Mouse (Mus musculus) embryonic facial prominence, embryonic 13.5 days (tissue): ENCODE measurements around the gene Hmg20b. TPM values are rescaled to one million over a fixed set of nuclear protein-coding genes. Genes with fewer than 3 reads are reported as not detected.

ENCODE experiments used
- ATAC-seq: fragments of 200-750 bp; cut with Nextera tagmentation; 2 replicates; pipeline ENCODE4 v1.8.0; 2017; ENCODE audit warnings: low read depth; ENCODE audit not compliant: insufficient number of reproducible peaks, insufficient read depth, low FRiP score, low TSS enrichment
- H3K27ac ChIP-seq: fragments of 300-500 bp; sonication (generic); 2 replicates; pipeline ENCODE4 v1.5.1; 2015; ENCODE audit warnings: moderate library complexity, mild to moderate bottlenecking, inconsistent platforms
- H3K27me3 ChIP-seq: fragments of 300-500 bp; sonication (generic); 2 replicates; pipeline ENCODE4 v1.6.1; 2015; ENCODE audit warnings: mild to moderate bottlenecking, inconsistent platforms
- H3K36me3 ChIP-seq: fragments of 300-500 bp; sonication (generic); 2 replicates; pipeline ENCODE4 v1.6.1; 2015; ENCODE audit warnings: mild to moderate bottlenecking, inconsistent platforms
- H3K4me1 ChIP-seq: fragments of 300-500 bp; sonication (generic); 2 replicates; pipeline ENCODE4 v1.6.1; 2015; ENCODE audit warnings: inconsistent platforms
- H3K4me2 ChIP-seq: fragments of 300-500 bp; sonication (generic); 2 replicates; pipeline ENCODE4 v1.6.1; 2015; ENCODE audit warnings: moderate library complexity, mild to moderate bottlenecking, inconsistent platforms
- H3K4me3 ChIP-seq: fragments of 300-500 bp; sonication (generic); 2 replicates; pipeline ENCODE4 v1.5.1; 2015; ENCODE audit warnings: mild to moderate bottlenecking, inconsistent platforms
- H3K9ac ChIP-seq: fragments of 300-500 bp; sonication (generic); 2 replicates; pipeline ENCODE4 v1.6.1; 2015; ENCODE audit warnings: mild to moderate bottlenecking, inconsistent platforms
- H3K9me3 ChIP-seq: fragments of 300-500 bp; sonication (generic); 2 replicates; pipeline ENCODE4 v1.6.1; 2016; ENCODE audit warnings: inconsistent platforms
- WGBS: fragments of 180-500 bp; shearing (Covaris S2); methylation state at CpG from one replicate; pipeline ENCODE4 v1.1.7; 2015; ENCODE audit warnings: mixed read lengths; 5-methylcytosine and 5-hydroxymethylcytosine counted together
- polyA plus RNA-seq: library from polyadenylated mRNA; unstranded; fragments of >200 nt; fragmentation: Nextera tagmentation; extraction: Ambion mirVana; gene quantifications from 2 replicates; pipeline ENCODE4 v1.2.1, GENCODE M21; 2015

The Hmg20b gene
- polyA plus RNA-seq, 1 experiment from 2014 or later, result 113 TPM

- no peaks in the 10 kb centered on the region for H3K9me3 ChIP-seq
- no peak overlapping the region for H3K4me2 ChIP-seq
- H3K9ac ChIP-seq, result 0 out of 2 replicates have a peak overlapping the region, but pooled peaks have one; percentile 32
- no peak for ATAC-seq
- 62% methylated on average over 3 of the region's 3 CpGs for WGBS
- peak overlapping the region; percentile 22; the same call in 1 of the 2 replicates for H3K27ac ChIP-seq
- peaks cover 27% of the 10 kb centered on the region for H3K4me1 ChIP-seq
- no peak overlapping the region for H3K4me3 ChIP-seq
- no peaks in the 10 kb centered on the region for H3K27me3 ChIP-seq
- peaks cover 43% of the 10 kb centered on the region for H3K36me3 ChIP-seq
Observed at GRCm38 (mm10) chr10:81389373-81389772, 39.1 kb upstream of the Hmg20b start.

- 91% methylated on average over 5 of the region's 5 CpGs for WGBS
- Histone ChIP-seq H3K27me3 (no peaks in the 10 kb centered on the region), H3K4me3 (no peak within 1 kb of the TSS), H3K4me1 (peaks cover 23% of the 10 kb centered on the region), H3K9me3 (no peaks in the 10 kb centered on the region), H3K9ac (0 out of 2 replicates have a peak within 1 kb of the TSS, but pooled peaks have one; percentile 32), H3K27ac (peak within 1 kb of the TSS; percentile 22; the same call in 1 of the 2 replicates), H3K4me2 (no peak within 1 kb of the TSS), H3K36me3 (peaks cover 43% of the 10 kb centered on the region)
- ATAC-seq, result no peak
Observed at GRCm38 (mm10) chr10:81388505-81389055, 38.3 kb upstream of the Hmg20b start, which contains the start of gene Gm48552. Gene Gm48552, plus strand, starts transcription at chr10:81389005.

GRCm38 (mm10) chr10:81387716-81388115 lies 37.4 kb upstream of the Hmg20b start:
- H3K4me2 ChIP-seq, result no peak overlapping the region
- 95% methylated on average over 20 of the region's 20 CpGs for WGBS
- H3K27me3 ChIP-seq, result no peaks in the 10 kb centered on the region
- H3K4me3 ChIP-seq, result no peak overlapping the region
- H3K9me3 ChIP-seq, result no peaks in the 10 kb centered on the region
- H3K9ac ChIP-seq, result no peak overlapping the region
- no peak overlapping the region for H3K27ac ChIP-seq
- no peak for ATAC-seq
- H3K4me1 ChIP-seq, result peaks cover 14% of the 10 kb centered on the region
- H3K36me3 ChIP-seq, result peaks cover 43% of the 10 kb centered on the region

- no peaks in the 10 kb centered on the region for H3K27me3 ChIP-seq
- H3K36me3 ChIP-seq, result peaks cover 38% of the 10 kb centered on the region
- peak overlapping the region; percentile 77 for H3K4me2 ChIP-seq
- peaks cover 12% of the 10 kb centered on the region for H3K4me1 ChIP-seq
- H3K4me3 ChIP-seq, result peak overlapping the region; percentile 94
- 89% methylated on average over 22 of the region's 22 CpGs for WGBS
- H3K27ac ChIP-seq, result no peak overlapping the region
- H3K9me3 ChIP-seq, result no peaks in the 10 kb centered on the region
- peak overlapping the region; percentile 90; the same call in 1 of the 2 replicates for H3K9ac ChIP-seq
- no peak for ATAC-seq
Observed at GRCm38 (mm10) chr10:81385603-81386306, 35.5 kb upstream of the Hmg20b start.

GRCm38 (mm10) chr10:81384605-81384982 lies 34.3 kb upstream of the Hmg20b start:
- H3K27ac ChIP-seq, result peak overlapping the region; percentile 82
- no peak for ATAC-seq
- peak overlapping the region; percentile 90 for H3K9ac ChIP-seq
- peaks cover 12% of the 10 kb centered on the region for H3K4me1 ChIP-seq
- H3K36me3 ChIP-seq, result peaks cover 38% of the 10 kb centered on the region
- H3K4me3 ChIP-seq, result peak overlapping the region; percentile 94
- peak overlapping the region; percentile 77 for H3K4me2 ChIP-seq
- under 1% methylated on average over 19 of the region's 19 CpGs for WGBS
- no peaks in the 10 kb centered on the region for H3K9me3 ChIP-seq
- no peaks in the 10 kb centered on the region for H3K27me3 ChIP-seq

- Histone ChIP-seq H3K27ac (peak within 1 kb of the TSS; percentile 82), H3K4me2 (peak within 1 kb of the TSS; percentile 77), H3K9me3 (no peaks in the 10 kb centered on the region), H3K4me1 (peaks cover 15% of the 10 kb centered on the region), H3K36me3 (peaks cover 33% of the 10 kb centered on the region), H3K27me3 (no peaks in the 10 kb centered on the region), H3K9ac (peak within 1 kb of the TSS; percentile 90), H3K4me3 (peak within 1 kb of the TSS; percentile 94)
- 8% methylated on average over 54 of the region's 54 CpGs for WGBS
- ATAC-seq, result peak; percentile 92
Observed at GRCm38 (mm10) chr10:81383802-81384604, 33.7 kb upstream of the Hmg20b start, which contains the start of the genes Dohh and Gm48551. Gene Dohh, plus strand, starts transcription at chr10:81384428. Gene Gm48551, plus strand, starts transcription at chr10:81384466.

GRCm38 (mm10) chr10:81382039-81382438 lies 31.8 kb upstream of the Hmg20b start:
- H3K27me3 ChIP-seq, result no peaks in the 10 kb centered on the region
- H3K27ac ChIP-seq, result no peak overlapping the region
- peaks cover 13% of the 10 kb centered on the region for H3K36me3 ChIP-seq
- H3K4me2 ChIP-seq, result no peak overlapping the region
- 0 out of 2 replicates have a peak overlapping the region, but pooled peaks have one; percentile 52 for H3K9ac ChIP-seq
- H3K4me3 ChIP-seq, result no peak overlapping the region
- H3K9me3 ChIP-seq, result no peaks in the 10 kb centered on the region
- H3K4me1 ChIP-seq, result peaks cover 24% of the 10 kb centered on the region
- 75% methylated on average over 5 of the region's 5 CpGs for WGBS
- no peak for ATAC-seq

GRCm38 (mm10) chr10:81379809-81380378 lies 29.6 kb upstream of the Hmg20b start:
- H3K4me3 ChIP-seq, result no peak overlapping the region

GRCm38 (mm10) chr10:81379183-81379553 lies 28.9 kb upstream of the Hmg20b start:
- WGBS, result 56% methylated on average over 3 of the region's 3 CpGs

More at GRCm38 (mm10) chr10:81379809-81380378, 29.6 kb upstream of the Hmg20b start:
- 84% methylated on average over 6 of the region's 6 CpGs for WGBS
- Histone ChIP-seq H3K27ac (no peak overlapping the region), H3K9ac (no peak overlapping the region), H3K36me3 (peaks cover 13% of the 10 kb centered on the region), H3K27me3 (no peaks in the 10 kb centered on the region), H3K9me3 (no peaks in the 10 kb centered on the region), H3K4me1 (peaks cover 31% of the 10 kb centered on the region), H3K4me2 (no peak overlapping the region)
- ATAC-seq, result no peak

GRCm38 (mm10) chr10:81378553-81379182 lies 28.4 kb upstream of the Hmg20b start:
- H3K27me3 ChIP-seq, result no peaks in the 10 kb centered on the region
- peak overlapping the region; percentile 69 for H3K9ac ChIP-seq
- peak overlapping the region; percentile 88 for H3K4me2 ChIP-seq
- H3K4me3 ChIP-seq, result peak overlapping the region; percentile 79
- peak overlapping the region; percentile 85 for H3K27ac ChIP-seq
- H3K4me1 ChIP-seq, result peaks cover 30% of the 10 kb centered on the region
- peaks cover 22% of the 10 kb centered on the region for H3K36me3 ChIP-seq
- ATAC-seq, result peak; percentile 94
- WGBS, result under 1% methylated on average over 46 of the region's 46 CpGs
- H3K9me3 ChIP-seq, result no peaks in the 10 kb centered on the region

More at GRCm38 (mm10) chr10:81379183-81379553, 28.9 kb upstream of the Hmg20b start:
- peaks cover 30% of the 10 kb centered on the region for H3K4me1 ChIP-seq
- no peaks in the 10 kb centered on the region for H3K27me3 ChIP-seq
- no peaks in the 10 kb centered on the region for H3K9me3 ChIP-seq
- H3K9ac ChIP-seq, result peak overlapping the region; percentile 69
- peak overlapping the region; percentile 88 for H3K4me2 ChIP-seq
- H3K36me3 ChIP-seq, result peaks cover 17% of the 10 kb centered on the region
- no peak for ATAC-seq
- H3K27ac ChIP-seq, result peak overlapping the region; percentile 85
- H3K4me3 ChIP-seq, result peak overlapping the region; percentile 79
